Mouse (Mus musculus): ENCODE measurements around the gene Tulp1. TPM values are rescaled to one million over a fixed set of nuclear protein-coding genes. Genes with fewer than 3 reads are reported as not detected.

Gene Tulp1
- polyA plus RNA-seq, 1 experiment from 2014 or later = 5.8 TPM

DNA sequence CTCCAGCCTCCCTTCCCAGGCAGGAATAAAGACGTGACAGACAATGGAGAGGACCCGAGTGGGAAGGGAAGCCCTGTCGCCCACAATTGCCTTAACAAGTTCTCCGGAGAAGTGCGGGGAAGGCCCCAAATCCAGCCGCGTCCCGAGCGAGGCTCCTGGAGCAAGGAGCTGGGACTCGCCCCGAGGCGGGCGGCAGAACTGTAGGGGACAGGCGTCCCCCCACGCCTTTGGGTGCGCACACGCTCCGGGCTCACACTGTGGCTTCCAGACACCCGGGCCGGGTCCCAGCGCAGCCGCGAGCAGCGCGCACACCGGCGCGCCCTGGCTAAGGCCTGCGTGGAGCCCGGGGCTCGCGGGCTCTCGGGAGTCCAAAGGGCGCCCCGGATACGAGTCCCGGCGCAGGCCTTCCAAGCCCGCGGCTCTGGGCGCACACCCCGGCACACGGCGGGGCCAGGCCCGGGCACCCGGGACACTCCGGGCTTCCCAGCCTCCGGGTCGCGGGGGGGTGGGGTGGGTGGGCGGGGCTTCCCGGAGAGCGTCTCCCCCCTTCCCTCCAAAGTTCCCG lies 15.0 kb downstream of the Tulp1 start:
- ATAC-seq (ENCODE audit: insufficient number of reproducible peaks, low FRiP score, low TSS enrichment, low read depth) = peak; percentile 44
- Histone ChIP-seq H3K36me3 (no peaks in the 10 kb centered on the region), H3K27me3 (no peaks in the 10 kb centered on the region), H3K4me1 (peaks cover 57% of the 10 kb centered on the region), H3K4me3 (replicated peaks) (peak overlapping the region; percentile 89), H3K9me3 (replicated peaks) (no peaks in the 10 kb centered on the region), H3K9ac (peak overlapping the region; percentile 96), H3K4me2 (replicated peaks) (peak overlapping the region; percentile 82), H3K27ac (replicated peaks) (peak overlapping the region; percentile 100)
- WGBS = 0% methylated on average over 54 of the region's 54 CpGs

DNA sequence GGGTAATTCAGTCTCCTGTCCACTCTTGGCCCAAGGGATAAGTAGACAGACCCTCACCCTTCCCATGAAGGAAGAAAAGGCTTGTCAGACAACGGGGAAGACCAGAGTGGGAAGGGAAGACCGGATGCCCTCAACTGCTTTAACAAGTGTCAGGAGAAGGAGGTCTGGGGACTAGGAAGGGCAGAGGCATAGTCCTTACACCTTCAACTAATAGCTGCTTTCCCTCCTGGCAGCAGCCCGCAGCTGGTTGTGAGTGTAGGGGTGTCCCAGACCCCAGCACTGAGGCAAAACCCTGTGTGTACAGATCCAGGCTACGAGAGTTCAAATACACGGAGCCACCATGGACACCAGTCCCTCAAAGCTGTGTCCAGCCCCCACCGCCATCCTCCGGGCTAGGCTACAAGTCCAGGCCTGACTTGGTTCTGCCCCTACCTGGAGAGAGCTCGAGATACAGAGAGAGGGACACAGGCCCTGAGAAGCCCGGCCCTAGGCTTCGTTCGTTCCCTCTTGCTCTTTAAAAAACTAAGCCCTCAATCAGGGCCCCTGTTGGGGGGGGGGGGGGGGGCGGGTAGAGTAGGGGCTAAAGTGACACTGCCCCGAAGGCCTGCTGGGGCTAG lies 15.7 kb downstream of the Tulp1 start:
- no peaks in the 10 kb centered on the region for H3K9me3 ChIP-seq (replicated peaks)
- WGBS = 4% methylated on average over 11 of the region's 13 CpGs
- H3K36me3 ChIP-seq = no peaks in the 10 kb centered on the region
- no peak for ATAC-seq (ENCODE audit: insufficient number of reproducible peaks, low FRiP score, low TSS enrichment, low read depth)
- H3K27ac ChIP-seq (replicated peaks) = peak overlapping the region; percentile 100
- H3K4me3 ChIP-seq (replicated peaks) = peak overlapping the region; percentile 89
- no peaks in the 10 kb centered on the region for H3K27me3 ChIP-seq
- H3K9ac ChIP-seq = peak overlapping the region; percentile 96
- H3K4me2 ChIP-seq (replicated peaks) = peak overlapping the region; percentile 82
- H3K4me1 ChIP-seq = peaks cover 63% of the 10 kb centered on the region

DNA sequence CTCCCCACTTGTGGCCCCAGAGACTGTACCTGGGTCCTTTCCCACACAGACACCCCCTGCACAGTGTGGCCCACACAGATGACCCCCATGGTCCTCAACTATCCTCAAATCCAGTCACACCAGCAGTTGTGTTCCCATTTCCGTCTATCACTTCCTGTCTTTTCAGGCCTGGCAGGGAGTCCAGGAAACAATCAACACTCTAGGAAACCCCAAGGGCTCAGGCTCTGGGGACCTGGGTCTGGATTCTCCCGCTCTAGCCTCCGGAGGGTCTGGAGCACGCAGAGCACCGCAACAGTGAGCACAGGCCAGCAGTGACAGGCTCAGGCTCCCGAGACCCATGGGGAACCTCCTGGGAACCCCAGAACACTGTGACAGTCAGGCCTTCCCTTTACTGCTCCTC lies 16.8 kb downstream of the Tulp1 start:
- ATAC-seq (ENCODE audit: insufficient number of reproducible peaks, low FRiP score, low TSS enrichment, low read depth) = no peak
- H3K9ac ChIP-seq = peak overlapping the region; percentile 96; the same call in 1 of the 2 replicates
- 24% methylated on average over 6 of the region's 6 CpGs for WGBS
- H3K27me3 ChIP-seq = no peaks in the 10 kb centered on the region
- H3K4me3 ChIP-seq (replicated peaks) = peak overlapping the region; percentile 89
- peak overlapping the region; percentile 82 for H3K4me2 ChIP-seq (replicated peaks)
- peak overlapping the region; percentile 100 for H3K27ac ChIP-seq (replicated peaks)
- no peaks in the 10 kb centered on the region for H3K36me3 ChIP-seq
- peaks cover 73% of the 10 kb centered on the region for H3K4me1 ChIP-seq
- no peaks in the 10 kb centered on the region for H3K9me3 ChIP-seq (replicated peaks)

DNA sequence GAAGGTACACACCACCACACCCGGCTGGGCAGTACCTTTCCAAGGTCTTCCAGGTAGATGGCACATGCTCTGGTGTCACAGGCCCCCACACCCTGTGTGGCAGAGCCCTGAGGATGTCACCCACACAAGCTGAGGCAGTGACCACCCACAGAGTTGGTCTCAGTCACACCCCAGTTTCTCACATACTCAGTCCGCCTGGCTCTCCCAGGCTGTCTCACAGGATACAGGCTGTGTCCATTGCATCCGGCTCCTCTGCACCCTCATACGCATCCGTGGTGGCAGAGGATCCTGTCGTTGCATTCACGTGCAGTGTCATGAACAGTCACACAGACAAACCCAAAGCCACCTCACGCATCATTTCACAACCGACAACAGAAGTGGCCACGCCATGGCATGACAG lies 17.7 kb downstream of the Tulp1 start:
- 57% methylated on average over 10 of the region's 10 CpGs for WGBS
- Histone ChIP-seq H3K27ac (replicated peaks) (peak overlapping the region; percentile 58; the same call in 1 of the 2 replicates), H3K4me3 (replicated peaks) (peak overlapping the region; percentile 89), H3K4me1 (peaks cover 82% of the 10 kb centered on the region), H3K36me3 (no peaks in the 10 kb centered on the region), H3K27me3 (no peaks in the 10 kb centered on the region), H3K4me2 (replicated peaks) (peak overlapping the region; percentile 82), H3K9me3 (replicated peaks) (no peaks in the 10 kb centered on the region), H3K9ac (no peak overlapping the region)
- ATAC-seq (ENCODE audit: insufficient number of reproducible peaks, low FRiP score, low TSS enrichment, low read depth) = no peak

DNA sequence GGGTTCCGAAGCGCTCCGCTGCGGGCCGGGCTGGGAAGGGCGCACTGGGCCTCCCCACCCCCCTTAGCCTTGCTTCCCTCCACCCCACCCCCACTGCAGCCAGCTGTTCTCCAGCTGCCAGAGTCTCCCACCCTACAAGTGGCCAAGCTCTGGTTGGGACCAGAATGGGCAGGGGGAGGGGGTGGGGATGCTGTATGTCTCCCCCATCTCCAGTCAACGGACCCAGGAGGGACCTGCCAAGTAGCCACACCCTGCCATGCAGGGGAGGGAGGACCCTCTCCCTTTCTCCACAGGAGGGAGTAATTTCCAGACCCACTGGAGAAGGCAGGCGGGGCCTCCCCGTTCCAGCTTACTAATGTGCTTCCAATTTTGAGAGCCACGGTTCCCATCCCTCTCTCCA lies 19.1 kb downstream of the Tulp1 start:
- Histone ChIP-seq H3K9ac (0 out of 2 replicates have a peak overlapping the region, but pooled peaks have one; percentile 18), H3K4me1 (peaks cover 84% of the 10 kb centered on the region), H3K9me3 (replicated peaks) (no peaks in the 10 kb centered on the region), H3K27ac (replicated peaks) (peak overlapping the region; percentile 96), H3K4me3 (replicated peaks) (peak overlapping the region; percentile 28), H3K36me3 (no peaks in the 10 kb centered on the region), H3K27me3 (no peaks in the 10 kb centered on the region), H3K4me2 (replicated peaks) (peak overlapping the region; percentile 52)
- peak; percentile 20 for ATAC-seq (ENCODE audit: insufficient number of reproducible peaks, low FRiP score, low TSS enrichment, low read depth)
- WGBS = 4% methylated on average over 10 of the region's 10 CpGs

DNA sequence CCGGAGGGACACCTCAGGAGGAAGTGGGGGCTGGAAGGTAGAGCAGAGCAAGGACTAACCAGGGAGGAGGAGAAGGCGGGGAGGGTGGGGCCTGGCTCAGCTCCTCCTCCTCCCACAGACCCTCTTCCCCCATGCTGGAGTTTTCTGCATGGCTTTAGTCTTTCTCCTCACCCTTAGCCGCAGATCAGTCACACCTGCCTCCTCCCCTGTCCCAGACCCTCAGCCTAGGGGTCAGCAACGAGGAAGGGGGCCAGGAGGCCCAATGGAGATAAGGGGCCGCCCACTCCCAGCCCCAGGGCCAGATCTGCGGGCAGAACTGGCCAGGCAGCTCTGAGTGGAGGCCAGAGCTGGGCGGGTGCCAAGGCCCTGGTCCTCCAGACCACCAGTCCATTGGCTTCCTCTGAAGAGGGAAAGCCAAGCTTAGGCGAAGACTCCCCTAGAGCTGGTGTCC lies 19.7 kb downstream of the Tulp1 start:
- 0 out of 2 replicates have a peak, but pooled peaks have one; percentile 3 for ATAC-seq (ENCODE audit: insufficient number of reproducible peaks, low FRiP score, low TSS enrichment, low read depth)
- 0 out of 2 replicates have a peak, but pooled peaks cover 2% of the 10 kb centered on the region for H3K36me3 ChIP-seq
- H3K4me1 ChIP-seq = peaks cover 90% of the 10 kb centered on the region
- no peaks in the 10 kb centered on the region for H3K27me3 ChIP-seq
- H3K4me3 ChIP-seq (replicated peaks) = peak overlapping the region; percentile 28
- 9% methylated on average over 8 of the region's 8 CpGs for WGBS
- H3K27ac ChIP-seq (replicated peaks) = peak overlapping the region; percentile 96
- peak overlapping the region; percentile 52 for H3K4me2 ChIP-seq (replicated peaks)
- no peaks in the 10 kb centered on the region for H3K9me3 ChIP-seq (replicated peaks)
- peak overlapping the region; percentile 18; the same call in 1 of the 2 replicates for H3K9ac ChIP-seq

DNA sequence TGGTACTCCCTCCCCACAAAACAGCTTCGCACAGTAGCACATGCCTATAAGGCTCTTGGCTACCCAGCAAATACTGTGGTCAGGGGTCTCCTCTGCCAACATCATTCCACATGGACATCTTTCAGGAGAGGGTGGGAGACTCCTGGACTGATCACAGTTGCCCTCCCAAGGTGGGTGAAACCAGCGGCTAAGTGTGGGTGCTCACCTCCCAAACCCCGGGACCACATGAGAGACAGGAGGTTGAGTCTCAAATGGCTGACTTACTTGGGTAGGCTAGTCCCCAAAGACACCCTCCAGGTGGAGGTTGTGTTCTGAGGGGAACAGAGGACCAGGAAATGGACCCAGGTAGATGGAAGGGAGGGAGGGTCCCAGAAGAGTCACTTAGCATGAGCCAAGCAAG lies 20.4 kb downstream of the Tulp1 start:
- ATAC-seq (ENCODE audit: insufficient number of reproducible peaks, low FRiP score, low TSS enrichment, low read depth) = no peak
- Histone ChIP-seq H3K27me3 (no peaks in the 10 kb centered on the region), H3K27ac (replicated peaks) (peak overlapping the region; percentile 96), H3K4me1 (peaks cover 92% of the 10 kb centered on the region), H3K4me3 (replicated peaks) (peak overlapping the region; percentile 28), H3K9ac (peak overlapping the region; percentile 18; the same call in 1 of the 2 replicates), H3K9me3 (replicated peaks) (no peaks in the 10 kb centered on the region), H3K4me2 (replicated peaks) (peak overlapping the region; percentile 52), H3K36me3 (peaks cover 8% of the 10 kb centered on the region)
- WGBS = 48% methylated on average over 3 of the region's 3 CpGs

DNA sequence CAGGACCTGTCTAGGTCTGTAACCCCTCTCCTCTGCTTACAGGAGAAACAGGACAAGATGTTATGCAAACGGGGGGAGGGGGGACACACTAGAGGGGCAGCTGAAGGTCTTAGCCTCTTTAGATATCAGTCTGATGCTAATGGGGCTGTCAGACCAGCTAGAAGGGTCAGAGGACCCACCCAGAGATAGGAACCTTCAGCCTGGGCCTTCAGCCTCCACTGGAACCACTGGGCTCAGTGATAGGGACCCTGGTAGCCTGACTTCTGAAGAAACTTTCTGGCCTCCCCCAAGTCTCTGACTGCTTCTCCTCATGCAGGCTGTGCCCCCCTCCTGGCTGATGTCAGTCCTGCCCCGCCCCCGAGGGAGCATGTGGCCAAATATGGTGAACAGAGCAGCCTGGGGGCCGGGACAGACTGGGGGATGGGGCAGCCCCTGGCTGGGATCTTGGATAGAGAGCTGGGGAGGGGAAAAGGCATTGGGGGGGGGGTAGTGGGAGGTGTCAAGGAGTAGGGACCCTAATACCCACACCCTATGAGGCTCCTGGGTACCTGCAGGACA lies 20.9 kb downstream of the Tulp1 start:
- 0 out of 2 replicates have a peak overlapping the region, but pooled peaks have one; percentile 96 for H3K27ac ChIP-seq (replicated peaks)
- H3K4me2 ChIP-seq (replicated peaks) = peak overlapping the region; percentile 52
- no peaks in the 10 kb centered on the region for H3K27me3 ChIP-seq
- ATAC-seq (ENCODE audit: insufficient number of reproducible peaks, low FRiP score, low TSS enrichment, low read depth) = no peak
- H3K9ac ChIP-seq = no peak overlapping the region
- WGBS = 15% methylated on average over 4 of the region's 4 CpGs
- H3K4me3 ChIP-seq (replicated peaks) = peak overlapping the region; percentile 28; the same call in 1 of the 2 replicates
- peaks cover 13% of the 10 kb centered on the region for H3K36me3 ChIP-seq
- peaks cover 89% of the 10 kb centered on the region for H3K4me1 ChIP-seq
- no peaks in the 10 kb centered on the region for H3K9me3 ChIP-seq (replicated peaks)

DNA sequence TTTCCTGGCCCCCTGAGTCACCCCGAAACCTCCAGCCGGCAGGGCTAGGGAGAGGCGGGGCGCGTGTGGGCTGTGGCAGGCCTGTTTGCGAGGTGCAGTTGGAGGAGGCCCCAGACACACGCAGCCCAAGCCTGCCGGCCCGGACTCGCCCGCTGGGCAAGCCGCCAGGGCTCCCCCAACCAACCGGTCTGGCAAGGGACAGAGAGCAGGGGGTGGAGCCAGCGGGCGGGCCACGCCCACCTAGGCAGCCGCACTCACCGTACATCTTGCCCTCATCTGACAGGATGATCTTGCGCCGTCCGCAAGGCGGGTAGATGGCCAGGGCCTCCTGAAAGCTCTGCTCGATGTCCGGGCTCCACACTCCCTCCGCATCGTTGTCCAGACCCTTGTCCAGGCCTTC lies 23.9 kb downstream of the Tulp1 start:
- Histone ChIP-seq H3K27me3 (no peaks in the 10 kb centered on the region), H3K9me3 (replicated peaks) (no peaks in the 10 kb centered on the region), H3K4me2 (replicated peaks) (peak overlapping the region; percentile 49), H3K4me1 (peaks cover 62% of the 10 kb centered on the region), H3K36me3 (peaks cover 40% of the 10 kb centered on the region), H3K27ac (replicated peaks) (peak overlapping the region; percentile 88), H3K9ac (peak overlapping the region; percentile 24; the same call in 1 of the 2 replicates), H3K4me3 (replicated peaks) (peak overlapping the region; percentile 23)
- 9% methylated on average over 26 of the region's 26 CpGs for WGBS
- ATAC-seq (ENCODE audit: insufficient number of reproducible peaks, low FRiP score, low TSS enrichment, low read depth) = peak; percentile 74

DNA sequence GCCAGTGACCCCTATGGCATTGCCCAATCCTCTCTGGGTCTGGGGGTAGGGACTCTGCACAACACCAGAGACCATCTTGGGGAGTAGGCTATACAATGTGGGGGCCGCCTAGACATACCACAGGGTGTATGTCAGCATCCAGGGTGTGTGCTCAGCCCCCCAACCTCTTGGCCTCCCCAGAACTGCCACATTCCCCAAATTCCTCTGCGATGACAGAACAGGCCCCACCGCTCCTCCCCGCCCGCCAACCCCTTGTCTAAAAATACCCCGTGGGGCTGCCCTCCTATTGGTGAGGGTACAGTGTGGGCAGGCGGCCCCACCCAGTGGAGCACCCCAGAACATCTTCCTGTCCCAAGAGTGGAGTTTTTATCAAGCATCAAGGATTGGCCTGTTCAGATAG lies 24.4 kb downstream of the Tulp1 start:
- no peak overlapping the region for H3K9ac ChIP-seq
- H3K4me3 ChIP-seq (replicated peaks) = peak overlapping the region; percentile 23
- no peak for ATAC-seq (ENCODE audit: insufficient number of reproducible peaks, low FRiP score, low TSS enrichment, low read depth)
- peak overlapping the region; percentile 88 for H3K27ac ChIP-seq (replicated peaks)
- H3K4me2 ChIP-seq (replicated peaks) = peak overlapping the region; percentile 49
- H3K36me3 ChIP-seq = peaks cover 45% of the 10 kb centered on the region
- H3K27me3 ChIP-seq = no peaks in the 10 kb centered on the region
- H3K9me3 ChIP-seq (replicated peaks) = no peaks in the 10 kb centered on the region
- H3K4me1 ChIP-seq = peaks cover 61% of the 10 kb centered on the region
- 37% methylated on average over 7 of the region's 7 CpGs for WGBS

DNA sequence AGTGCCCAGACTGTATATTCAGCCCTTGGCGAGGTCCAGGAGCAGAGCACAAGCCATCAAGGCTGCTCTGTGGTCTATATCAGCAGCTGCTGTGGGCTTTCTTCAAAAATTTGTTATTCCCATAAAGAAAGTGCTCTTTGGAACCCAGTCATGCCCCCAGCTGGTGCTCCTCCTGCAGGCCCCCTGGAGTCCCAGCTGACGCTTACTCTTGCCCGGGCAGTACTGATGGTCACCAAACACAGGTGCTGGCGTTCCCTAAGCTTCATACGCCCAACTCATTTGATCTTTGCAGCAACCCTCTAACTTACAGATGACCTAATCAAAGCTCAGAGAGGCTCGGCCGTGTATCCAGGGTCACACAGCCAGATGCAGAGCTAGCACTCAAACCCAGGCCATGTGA lies 27.5 kb downstream of the Tulp1 start:
- 88% methylated on average over 7 of the region's 7 CpGs for WGBS
- Histone ChIP-seq H3K27ac (replicated peaks) (no peak overlapping the region), H3K9ac (no peak overlapping the region), H3K27me3 (no peaks in the 10 kb centered on the region), H3K36me3 (peaks cover 70% of the 10 kb centered on the region), H3K4me2 (replicated peaks) (no peak overlapping the region), H3K4me1 (peaks cover 60% of the 10 kb centered on the region), H3K9me3 (replicated peaks) (no peaks in the 10 kb centered on the region), H3K4me3 (replicated peaks) (no peak overlapping the region)
- ATAC-seq (ENCODE audit: insufficient number of reproducible peaks, low FRiP score, low TSS enrichment, low read depth) = no peak

All from embryonic facial prominence, embryonic 15.5 days (tissue).